Mouse (Mus musculus) kidney, adult 8-10 months (tissue): ENCODE measurements around the gene Nt5c3.

ENCODE experiments used
- DNase-seq, 2 experiments: peaks; one replicate each; pipeline ENCODE4 v3.0.0; 2022

The Nt5c3 gene

DNA sequence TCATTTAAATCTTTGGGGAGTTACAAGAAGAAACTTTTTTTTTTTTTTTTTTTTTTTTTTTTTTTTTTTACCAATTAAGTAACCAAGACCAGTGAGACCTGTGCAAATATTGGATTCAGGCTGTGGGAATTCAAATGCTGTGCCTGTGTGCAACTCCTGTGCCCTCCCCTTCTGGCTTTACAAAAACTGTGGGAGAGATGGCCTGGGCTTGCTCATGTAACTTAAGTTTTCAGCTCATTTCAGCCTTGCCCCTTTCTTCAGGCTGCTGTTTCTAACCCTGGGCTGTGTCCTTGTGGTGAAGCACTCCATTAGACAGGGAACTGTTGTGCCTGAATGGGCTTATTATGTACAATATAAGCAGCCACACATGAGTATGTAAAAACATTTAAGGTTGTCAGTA lies 90.9 kb downstream of the Nt5c3 start:
- no peak for DNase-seq

GRCm38 (mm10) chr6:56832407-56832796 lies 91.3 kb downstream of the Nt5c3 start:
- DNase-seq: no peak
